Mouse (Mus musculus) G1E (cell line): ENCODE results near the gene Spink4.

Experiments
- CTCF ChIP-seq: IDR thresholded peaks from 2 replicates; pipeline ENCODE4 v1.5.1; 2012; ENCODE audit warnings: low read depth, low read length, inconsistent platforms, mixed read lengths
- GATA1 ChIP-seq: IDR thresholded peaks from 2 replicates; pipeline ENCODE4 v1.6.1; 2012; ENCODE audit warnings: borderline replicate concordance, low read length, inconsistent platforms, mixed read lengths
- GATA2 ChIP-seq: IDR thresholded peaks from 2 replicates; pipeline ENCODE4 v1.6.1; 2012; ENCODE audit warnings: low read depth, low read length, inconsistent platforms, borderline replicate concordance
- TAL1 ChIP-seq: conservative IDR thresholded peaks from 2 replicates; pipeline ENCODE4 v1.6.1; 2012; ENCODE audit warnings: low read depth, low read length, inconsistent platforms, mixed read lengths

DNA sequence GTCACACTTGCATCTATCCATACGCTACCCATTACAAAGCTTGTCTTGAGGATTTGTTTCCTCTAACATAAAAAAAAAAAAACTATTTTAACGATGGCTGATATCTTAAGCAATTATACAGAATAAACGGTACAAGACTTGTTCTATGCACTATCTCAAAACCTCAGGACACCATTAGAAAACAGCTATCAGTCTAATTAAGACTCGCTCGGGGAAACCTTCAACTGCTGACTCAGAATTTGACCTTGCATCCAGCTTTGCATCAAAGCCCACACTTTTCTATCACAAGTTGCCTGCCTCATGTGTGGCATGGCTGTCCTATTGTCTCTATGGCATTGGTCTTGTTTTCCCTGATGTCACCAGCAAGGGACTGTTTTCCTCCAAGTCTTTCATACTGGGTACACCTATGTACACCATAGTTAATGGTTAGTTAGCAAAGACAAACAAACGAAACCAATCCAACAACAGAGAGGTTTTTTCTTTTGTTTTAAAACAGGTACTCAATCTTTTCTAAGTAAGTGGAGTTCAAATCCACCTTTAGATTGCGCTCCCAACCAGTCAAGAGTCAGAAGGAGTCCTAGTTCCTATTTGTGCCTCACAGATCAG lies 26.8 kb downstream of the Spink4 start:
- TF ChIP-seq CTCF (no peak), GATA1 (no peak), TAL1 (no peak), GATA2 (no peak)
